Mouse (Mus musculus) embryonic fibroblast, embryonic 13.5 days (primary cell): ENCODE measurements at regions not wholly inside any gene's neighbourhood (a gene's known extent, or its start where the extent isn't known, plus 50 kb on each side); places are given as distances from the start of the nearest gene placed in this dataset.

Source experiments
- H3K27ac ChIP-seq: 2 replicates; pipeline ENCODE4 v1.5.1; 2012; ENCODE audit warnings: low read length, control low read depth, inconsistent platforms; ENCODE audit not compliant: insufficient read depth
- H3K4me1 ChIP-seq: 2 replicates; pipeline ENCODE4 v1.6.1; 2011; ENCODE audit warnings: low read length; ENCODE audit not compliant: control insufficient read depth, insufficient read depth
- H3K4me3 ChIP-seq: 2 replicates; pipeline ENCODE4 v1.5.1; 2011; ENCODE audit warnings: mild to moderate bottlenecking, control low read depth, low read length; ENCODE audit not compliant: insufficient read depth
- CTCF ChIP-seq: IDR thresholded peaks from 2 replicates; pipeline ENCODE4 v1.5.1; 2011; ENCODE audit warnings: mild to moderate bottlenecking, control low read depth, low read length, moderate library complexity, borderline replicate concordance; ENCODE audit not compliant: insufficient read depth
- POLR2A ChIP-seq: IDR thresholded peaks from 2 replicates; pipeline ENCODE4 v1.6.1; 2011; ENCODE audit warnings: low read depth, mild to moderate bottlenecking, control low read depth, low read length, moderate library complexity

GRCm38 (mm10) chr12:107338758-107339157, 149.7 kb upstream of the 3110018I06Rik start:
- no peak overlapping the region for H3K4me3 ChIP-seq
- TF ChIP-seq POLR2A (no peak), CTCF (no peak)
- no peak overlapping the region for H3K27ac ChIP-seq
- H3K4me1 ChIP-seq, result no peaks in the 10 kb centered on the region

GRCm38 (mm10) chr12:107356211-107356610, 132.2 kb upstream of the 3110018I06Rik start:
- H3K4me1 ChIP-seq, result no peaks in the 10 kb centered on the region
- TF ChIP-seq CTCF (no peak), POLR2A (no peak)
- H3K4me3 ChIP-seq, result no peak overlapping the region
- H3K27ac ChIP-seq, result no peak overlapping the region

GRCm38 (mm10) chr12:107356974-107357373, 131.5 kb upstream of the 3110018I06Rik start:
- Histone ChIP-seq H3K4me3 (no peak overlapping the region), H3K27ac (no peak overlapping the region), H3K4me1 (no peaks in the 10 kb centered on the region)
- TF ChIP-seq CTCF (no peak), POLR2A (no peak)

GRCm38 (mm10) chr12:107360511-107360910, 127.9 kb upstream of the 3110018I06Rik start:
- no peak overlapping the region for H3K27ac ChIP-seq
- no peaks in the 10 kb centered on the region for H3K4me1 ChIP-seq
- no peak for TF ChIP-seq POLR2A
- no peak for TF ChIP-seq CTCF
- no peak overlapping the region for H3K4me3 ChIP-seq

- no peak for TF ChIP-seq POLR2A
- no peak for TF ChIP-seq CTCF
- H3K4me1 ChIP-seq, result no peaks in the 10 kb centered on the region
- no peak overlapping the region for H3K27ac ChIP-seq
- no peak overlapping the region for H3K4me3 ChIP-seq
Observed at GRCm38 (mm10) chr12:107361606-107362005, 126.8 kb upstream of the 3110018I06Rik start.

GRCm38 (mm10) chr12:107362120-107362519, 126.3 kb upstream of the 3110018I06Rik start:
- TF ChIP-seq POLR2A (no peak), CTCF (no peak)
- no peak overlapping the region for H3K4me3 ChIP-seq
- H3K27ac ChIP-seq, result no peak overlapping the region
- H3K4me1 ChIP-seq, result no peaks in the 10 kb centered on the region

- H3K4me1 ChIP-seq, result no peaks in the 10 kb centered on the region
- no peak overlapping the region for H3K27ac ChIP-seq
- H3K4me3 ChIP-seq, result no peak overlapping the region
- TF ChIP-seq POLR2A (no peak), CTCF (no peak)
Observed at GRCm38 (mm10) chr12:107372254-107372653, 116.2 kb upstream of the 3110018I06Rik start.

- Histone ChIP-seq H3K4me3 (no peak overlapping the region), H3K27ac (no peak overlapping the region; the same call in 1 of the 2 replicates), H3K4me1 (no peaks in the 10 kb centered on the region)
- TF ChIP-seq POLR2A, result no peak
- no peak for TF ChIP-seq CTCF
Observed at GRCm38 (mm10) chr12:107392050-107392795, 96.2 kb upstream of the 3110018I06Rik start.

GRCm38 (mm10) chr12:107394467-107394866, 94.0 kb upstream of the 3110018I06Rik start:
- H3K4me3 ChIP-seq, result no peak overlapping the region
- TF ChIP-seq CTCF, result no peak
- no peaks in the 10 kb centered on the region for H3K4me1 ChIP-seq
- no peak overlapping the region for H3K27ac ChIP-seq

- TF ChIP-seq CTCF, result no peak
- Histone ChIP-seq H3K4me3 (no peak overlapping the region), H3K27ac (no peak overlapping the region), H3K4me1 (no peaks in the 10 kb centered on the region)
Observed at GRCm38 (mm10) chr12:107404821-107405220, 83.6 kb upstream of the 3110018I06Rik start.
